Mouse (Mus musculus) WW6 (cell line): ENCODE data around the gene Xpo4.
"Not testable (repeated sequence)": the region's sequence is repeated elsewhere in the genome, so short reads cannot be mapped to it uniquely, and the experiment has no call there.

Experiments used
- DNase-seq: peaks from one replicate; pipeline ENCODE4 v3.0.0-alpha.2; 2013; ENCODE audit warnings: low read depth, low spot score

Xpo4 gene

GRCm38 (mm10) chr14:57664822-57665627 is at the start of gene Xpo4:
TSS of gene Xpo4 (minus strand) at chr14:57665430.
- DNase-seq: peak; percentile 53

- DNase-seq: no peak
These were observed 47.7 kb upstream of the Xpo4 start for GRCm38 (mm10) chr14:57712884-57713283.

GRCm38 (mm10) chr14:57711059-57711458 is 45.8 kb upstream of the Xpo4 start:
- no peak for DNase-seq

GRCm38 (mm10) chr14:57709171-57709570 is 43.9 kb upstream of the Xpo4 start:
- no peak for DNase-seq

- DNase-seq: no peak
These were observed 43.4 kb upstream of the Xpo4 start for GRCm38 (mm10) chr14:57708580-57708979.

GRCm38 (mm10) chr14:57707100-57707893 is 42.1 kb upstream of the Xpo4 start:
- DNase-seq: no peak

GRCm38 (mm10) chr14:57706760-57707099 is 41.5 kb upstream of the Xpo4 start:
- no peak for DNase-seq

- DNase-seq: no peak
These were observed 40.5 kb upstream of the Xpo4 start for GRCm38 (mm10) chr14:57705759-57706158.

- DNase-seq: no peak
These were observed 39.8 kb upstream of the Xpo4 start for GRCm38 (mm10) chr14:57705075-57705474.

GRCm38 (mm10) chr14:57701915-57702477 is 36.8 kb upstream of the Xpo4 start:
- DNase-seq: no peak

GRCm38 (mm10) chr14:57699461-57699970 is 34.3 kb upstream of the Xpo4 start:
- no peak for DNase-seq

- no peak for DNase-seq
These were observed 33.8 kb upstream of the Xpo4 start for GRCm38 (mm10) chr14:57699016-57699415.

- no peak for DNase-seq
These were observed 30.8 kb upstream of the Xpo4 start for GRCm38 (mm10) chr14:57696066-57696465.

- no peak for DNase-seq
These were observed 30.3 kb upstream of the Xpo4 start for GRCm38 (mm10) chr14:57695550-57695949.

GRCm38 (mm10) chr14:57694246-57694645 is 29.0 kb upstream of the Xpo4 start:
- no peak for DNase-seq

GRCm38 (mm10) chr14:57692517-57693130 is 27.4 kb upstream of the Xpo4 start:
- DNase-seq: no peak

- DNase-seq: no peak
These were observed 26.1 kb upstream of the Xpo4 start for GRCm38 (mm10) chr14:57691316-57691715.

- DNase-seq: no peak
These were observed 25.5 kb upstream of the Xpo4 start for GRCm38 (mm10) chr14:57690681-57691080.

- not testable (repeated sequence) for DNase-seq
These were observed 22.8 kb upstream of the Xpo4 start for GRCm38 (mm10) chr14:57688066-57688465.

GRCm38 (mm10) chr14:57687441-57687840 is 22.2 kb upstream of the Xpo4 start:
- no peak for DNase-seq

GRCm38 (mm10) chr14:57686647-57687046 is 21.4 kb upstream of the Xpo4 start:
- no peak for DNase-seq

- DNase-seq: no peak
These were observed 19.3 kb upstream of the Xpo4 start for GRCm38 (mm10) chr14:57684579-57684978.
